Mouse (Mus musculus): ENCODE measurements around the gene Rnf146. TPM values are rescaled to one million over a fixed set of nuclear protein-coding genes. Genes with fewer than 3 reads are reported as not detected.

Rnf146 gene
- polyA plus RNA-seq, 1 experiment from 2014 or later: 57.5 TPM

GRCm38 (mm10) chr10:29311480-29312219 lies 50.6 kb downstream of the Rnf146 start:
- peaks cover 9% of the 10 kb centered on the region for H3K4me1 ChIP-seq (ENCODE audit: control insufficient read depth, insufficient read depth, low read length)
- H3K4me3 ChIP-seq (ENCODE audit: low read depth, low read length): no peak overlapping the region
- WGBS: 68% methylated on average over 4 of the region's 4 CpGs
- H3K9ac ChIP-seq (replicated peaks; ENCODE audit: low read depth, low read length): no peak overlapping the region
- no peak overlapping the region for H3K4me2 ChIP-seq (ENCODE audit: low read depth, low read length)
- no peak for ATAC-seq (ENCODE audit: low read depth)
- H3K27ac ChIP-seq (ENCODE audit: low read depth, low read length): no peak overlapping the region
- H3K27me3 ChIP-seq (ENCODE audit: control insufficient read depth, insufficient read depth, low read length): no peaks in the 10 kb centered on the region
- no peaks in the 10 kb centered on the region for H3K9me3 ChIP-seq (ENCODE audit: control insufficient read depth, low read length)
- H3K36me3 ChIP-seq (ENCODE audit: control insufficient read depth, insufficient read depth, low read length): no peaks in the 10 kb centered on the region

- H3K9ac ChIP-seq (replicated peaks; ENCODE audit: low read depth, low read length): no peak overlapping the region
- H3K9me3 ChIP-seq (ENCODE audit: control insufficient read depth, low read length): no peaks in the 10 kb centered on the region
- H3K4me2 ChIP-seq (ENCODE audit: low read depth, low read length): no peak overlapping the region
- no peaks in the 10 kb centered on the region for H3K4me1 ChIP-seq (ENCODE audit: control insufficient read depth, insufficient read depth, low read length)
- no peaks in the 10 kb centered on the region for H3K36me3 ChIP-seq (ENCODE audit: control insufficient read depth, insufficient read depth, low read length)
- WGBS: 97% methylated on average over 4 of the region's 4 CpGs
- H3K27me3 ChIP-seq (ENCODE audit: control insufficient read depth, insufficient read depth, low read length): no peaks in the 10 kb centered on the region
- no peak for ATAC-seq (ENCODE audit: low read depth)
- H3K4me3 ChIP-seq (ENCODE audit: low read depth, low read length): no peak overlapping the region
- no peak overlapping the region for H3K27ac ChIP-seq (ENCODE audit: low read depth, low read length)
Measured at GRCm38 (mm10) chr10:29302230-29302629, 60.0 kb downstream of the Rnf146 start.

Other genes starting within 250 kb of the Rnf146 start
- gene Soga3, start 218.6 kb downstream of the Rnf146 start, polyA plus RNA-seq (2014; fragmentation: Nextera tagmentation; extraction: Ambion mirVana): 104 and 110 TPM in 2 replicates
- 12.1 and 14.9 TPM in 2 replicates for gene Gm49353, start 163.5 kb downstream of the Rnf146 start, polyA plus RNA-seq (2014; fragmentation: Nextera tagmentation; extraction: Ambion mirVana)
- 30.3 and 36.3 TPM in 2 replicates for gene 9330159F19Rik, start 150.8 kb downstream of the Rnf146 start, polyA plus RNA-seq (2014; fragmentation: Nextera tagmentation; extraction: Ambion mirVana)
- 28.7 and 30.4 TPM in 2 replicates for gene Echdc1, start 49.3 kb downstream of the Rnf146 start, polyA plus RNA-seq (2014; fragmentation: Nextera tagmentation; extraction: Ambion mirVana)
- 3.8 and 4.2 TPM in 2 replicates for gene Rspo3, start 173.4 kb upstream of the Rnf146 start, polyA plus RNA-seq (2014; fragmentation: Nextera tagmentation; extraction: Ambion mirVana)